Mouse (Mus musculus) CH12.LX (cell line): Measurements from ENCODE around the gene Igflr1.

Experiments used
- CHD1 ChIP-seq: IDR thresholded peaks from 2 replicates; pipeline ENCODE4 v1.6.1; 2012; ENCODE audit warnings: low read depth, low read length, improper control_type of control experiment, inconsistent platforms
- CTCF ChIP-seq, 2 experiments: IDR thresholded peaks in 1 of 2; conservative IDR thresholded peaks in 1 of 2; 2 replicates each; pipeline ENCODE4 v1.5.1; 2011 to 2012; ENCODE audit warnings: low read depth in 2 of 2, low read length in 2 of 2, improper control_type of control experiment in 1 of 2, inconsistent platforms in 1 of 2, mild to moderate bottlenecking in 1 of 2, moderate library complexity in 1 of 2
- EP300 ChIP-seq: IDR thresholded peaks from 2 replicates; pipeline ENCODE4 v1.6.1; 2011; ENCODE audit warnings: low read length, improper control_type of control experiment
- GABPA ChIP-seq: IDR thresholded peaks from 2 replicates; pipeline ENCODE4 v1.6.1; 2012; ENCODE audit warnings: low read depth, low read length, improper control_type of control experiment, inconsistent platforms; ENCODE audit not compliant: insufficient replicate concordance
- MXI1 ChIP-seq: IDR thresholded peaks from 2 replicates; pipeline ENCODE4 v1.6.1; 2011; ENCODE audit warnings: mild to moderate bottlenecking, low read depth, low read length, improper control_type of control experiment
- MYC ChIP-seq: IDR thresholded peaks from 2 replicates; pipeline ENCODE4 v1.6.1; 2011; ENCODE audit warnings: low read depth, mild to moderate bottlenecking, improper control_type of control experiment, low read length
- POLR2A ChIP-seq: IDR thresholded peaks from 2 replicates; pipeline ENCODE4 v1.6.1; 2011; ENCODE audit warnings: low read depth, mild to moderate bottlenecking, improper control_type of control experiment, low read length
- USF2 ChIP-seq: conservative IDR thresholded peaks from 2 replicates; pipeline ENCODE4 v1.6.1; 2011; ENCODE audit warnings: low read depth, low read length, improper control_type of control experiment
- ZC3H11A ChIP-seq: IDR thresholded peaks from 2 replicates; pipeline ENCODE4 v1.6.1; 2012; ENCODE audit warnings: low read depth, mild to moderate bottlenecking, inconsistent platforms, low read length, improper control_type of control experiment

DNA sequence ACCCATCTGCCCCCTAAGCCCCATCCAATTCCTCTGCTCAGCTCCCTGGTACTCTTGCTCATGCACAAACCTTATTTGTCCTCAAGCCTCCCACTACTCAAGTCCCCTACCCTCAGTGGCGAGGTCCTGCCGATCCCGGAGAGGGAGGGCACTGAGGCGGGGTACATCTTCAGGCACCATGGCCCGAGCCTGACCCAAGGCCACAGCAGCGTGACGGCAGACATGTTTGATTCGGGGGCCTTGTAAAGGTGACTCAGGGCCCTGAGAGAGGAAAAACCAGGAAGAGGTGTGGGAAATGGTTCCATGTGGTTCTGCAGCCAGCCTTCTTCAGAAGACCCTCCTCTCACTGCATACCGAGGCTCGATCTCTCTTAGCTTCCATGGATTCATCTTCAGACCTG is 19.1 kb downstream of the Igflr1 start:
- no peak for TF ChIP-seq GABPA
- TF ChIP-seq EP300, result no peak
- no peak for TF ChIP-seq CTCF (conservative IDR thresholded peaks at IDR 0.05 in 1 of 2, IDR thresholded peaks at IDR 0.05 in 1 of 2; ENCODE audit: low read depth in 2 of 2, low read length in 2 of 2)
- no peak for TF ChIP-seq POLR2A
- TF ChIP-seq USF2, result no peak
- no peak for TF ChIP-seq MXI1
- TF ChIP-seq ZC3H11A, result no peak
- TF ChIP-seq MYC, result no peak
- no peak for TF ChIP-seq CHD1
